Mouse (Mus musculus): ENCODE measurements at regions not wholly inside any gene's neighbourhood (a gene's known extent, or its start where the extent isn't known, plus 50 kb on each side); places are given as distances from the start of the nearest gene placed in this dataset.
"Not testable (repeated sequence)": the region's sequence is repeated elsewhere in the genome, so short reads cannot be mapped to it uniquely, and the experiment has no call there.

DNA sequence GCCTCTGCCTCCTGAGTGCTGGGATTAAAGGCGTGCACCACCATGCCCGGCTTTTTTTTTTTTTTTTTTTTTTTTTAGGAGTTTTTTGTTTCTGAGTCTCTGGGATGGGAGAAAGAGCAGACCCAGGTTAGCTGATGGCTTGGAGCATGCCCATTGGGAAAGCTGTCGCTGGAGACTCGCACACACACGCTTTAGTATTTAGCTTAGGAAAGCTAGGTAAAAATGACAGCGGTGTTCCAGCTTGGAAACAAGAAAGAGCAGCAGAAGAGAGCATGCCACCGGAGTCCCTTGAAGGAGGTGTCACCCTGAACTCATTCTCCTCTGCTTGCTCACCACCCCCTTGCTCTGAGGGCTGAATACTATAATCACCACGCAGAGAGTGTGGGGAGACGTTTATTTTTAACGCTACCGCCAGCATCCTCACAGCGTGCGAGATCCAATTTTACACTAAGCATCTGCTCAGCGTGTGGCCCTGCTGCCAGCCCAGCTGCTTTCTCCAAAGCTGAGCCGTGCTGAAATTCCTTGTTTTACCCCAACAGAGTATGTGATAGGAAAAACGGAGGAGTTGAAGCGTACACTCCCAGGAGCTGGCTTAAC, 95.9 kb upstream of the Map3k1 start:
- DNase-seq (ENCODE audit: low spot score in 2 of 2) = peak; percentile 82 to 89

DNA sequence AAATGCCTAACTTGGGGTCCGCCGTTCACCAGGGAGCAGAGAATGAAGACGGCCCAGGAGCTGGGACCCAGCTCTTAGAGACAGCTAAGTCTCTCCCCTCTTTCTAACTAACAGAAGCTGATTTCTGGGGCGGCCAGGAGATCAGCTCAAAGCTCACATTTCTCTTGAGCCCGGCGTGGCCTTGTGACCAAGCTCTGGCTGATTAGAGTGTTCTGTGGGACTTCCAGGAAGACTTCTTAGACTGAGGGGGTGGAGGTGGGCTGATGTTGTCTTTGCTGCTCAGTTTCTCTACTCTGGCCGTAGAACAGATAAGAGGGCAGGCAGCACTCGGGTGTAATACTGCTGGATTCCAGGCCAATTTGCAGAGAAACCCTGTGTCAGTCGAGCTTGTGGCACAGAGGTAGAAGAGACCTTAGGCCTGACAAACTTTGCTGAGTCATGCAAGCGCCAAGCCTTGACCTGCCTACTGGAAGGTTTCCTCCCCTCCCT, 96.5 kb upstream of the Map3k1 start:
- no peak for DNase-seq (ENCODE audit: low spot score in 2 of 2)

DNA sequence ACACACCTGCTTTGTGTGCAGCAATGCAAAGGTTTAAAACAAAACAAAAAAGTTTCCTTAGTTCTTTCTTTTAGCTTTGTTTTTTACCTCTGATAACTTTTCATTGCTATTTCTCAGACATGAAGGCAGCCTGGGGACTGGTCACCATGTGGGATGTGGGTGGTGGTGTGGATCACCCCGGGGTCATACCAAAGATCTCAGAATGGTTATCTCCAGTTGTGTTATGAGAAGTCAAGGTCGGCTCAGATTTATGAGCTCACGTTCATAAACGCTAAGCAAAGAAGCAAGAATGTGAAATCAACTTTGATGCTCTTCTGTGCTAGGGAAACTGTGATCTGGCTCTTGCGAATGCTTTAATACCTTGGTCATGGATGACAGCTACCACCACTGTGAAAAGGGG, 102.3 kb upstream of the Map3k1 start:
- no peak for DNase-seq (ENCODE audit: low spot score in 2 of 2)

DNA sequence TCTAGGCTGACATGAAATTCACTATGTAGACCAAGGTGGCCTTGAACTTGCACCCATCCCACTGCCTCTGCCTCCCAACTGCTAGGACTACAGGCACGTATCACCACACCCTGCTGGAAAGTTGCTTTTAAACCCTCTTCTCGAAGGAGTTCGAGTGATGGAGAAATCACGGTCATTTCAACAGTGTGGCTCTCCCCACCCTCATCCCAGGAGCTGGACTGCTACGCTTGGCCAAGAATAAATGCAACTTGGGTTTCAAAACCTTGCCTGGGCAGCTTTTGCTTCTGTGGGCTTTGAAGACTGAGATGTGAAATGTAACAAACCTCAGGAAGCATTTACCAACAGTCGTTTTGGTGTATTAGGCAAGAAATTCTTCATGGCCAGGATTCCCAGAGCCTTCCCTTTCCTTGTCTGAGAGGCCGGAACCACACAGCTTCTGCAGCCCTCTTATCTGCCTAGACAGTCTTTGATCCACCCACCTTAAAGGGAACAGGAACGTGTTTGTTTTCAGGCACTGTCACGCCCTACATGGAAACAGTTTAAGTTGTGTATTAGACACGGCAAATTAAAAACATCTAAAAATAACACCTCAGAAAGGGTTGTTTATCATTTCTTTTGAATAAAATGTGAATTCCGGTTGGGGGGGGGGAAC, 103.0 kb upstream of the Map3k1 start:
- DNase-seq (ENCODE audit: low spot score in 2 of 2) = no peak

DNA sequence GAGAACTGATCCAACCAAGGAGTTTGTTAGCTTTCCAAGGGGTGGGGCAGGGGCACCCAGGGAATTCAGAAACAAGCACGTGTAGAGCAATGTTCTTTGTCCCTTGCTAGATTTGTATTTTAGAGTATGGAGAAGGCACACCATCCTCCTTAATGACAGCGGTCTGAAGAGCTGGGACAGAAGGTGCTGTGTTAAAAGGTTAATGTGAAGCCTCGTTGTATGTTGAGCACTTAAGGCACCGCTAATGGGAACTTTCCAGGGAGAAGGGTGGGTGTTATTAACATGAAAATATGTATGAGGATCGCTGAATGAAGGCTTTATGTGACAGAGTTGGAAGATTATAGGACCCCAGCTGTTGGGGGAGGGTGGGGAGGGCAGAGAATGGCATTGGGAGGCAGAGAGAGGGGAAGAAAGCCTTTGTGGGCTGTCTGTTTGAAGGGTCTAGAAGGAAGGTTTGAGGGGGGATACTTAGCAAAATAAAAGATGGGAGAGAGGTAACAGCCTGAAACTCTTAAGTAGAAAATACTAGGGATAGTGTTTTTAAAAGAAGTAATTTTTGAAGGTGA, 105.6 kb upstream of the Map3k1 start:
- DNase-seq (ENCODE audit: low spot score in 2 of 2) = no peak

DNA sequence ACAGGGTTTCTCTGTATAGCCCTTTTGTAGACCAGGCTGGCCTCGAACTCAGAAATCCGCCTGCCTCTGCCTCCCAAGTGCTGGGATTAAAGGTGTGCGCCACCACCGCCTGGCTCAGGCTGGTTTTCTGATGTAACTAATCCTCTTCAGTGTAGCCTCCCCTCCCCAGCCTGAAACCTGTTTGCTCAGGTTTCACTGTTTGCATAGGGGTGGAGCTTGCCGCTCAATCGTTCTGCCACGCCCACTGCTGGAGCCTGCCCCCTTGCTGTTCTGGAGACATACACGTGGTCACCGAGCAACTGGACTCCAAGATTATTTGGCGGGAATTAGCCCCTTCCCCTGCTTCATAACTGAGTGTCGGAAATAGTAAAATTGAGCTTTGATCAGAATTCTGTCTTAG, 110.6 kb upstream of the Map3k1 start:
- not testable (repeated sequence) for DNase-seq (ENCODE audit: low spot score in 2 of 2)

DNA sequence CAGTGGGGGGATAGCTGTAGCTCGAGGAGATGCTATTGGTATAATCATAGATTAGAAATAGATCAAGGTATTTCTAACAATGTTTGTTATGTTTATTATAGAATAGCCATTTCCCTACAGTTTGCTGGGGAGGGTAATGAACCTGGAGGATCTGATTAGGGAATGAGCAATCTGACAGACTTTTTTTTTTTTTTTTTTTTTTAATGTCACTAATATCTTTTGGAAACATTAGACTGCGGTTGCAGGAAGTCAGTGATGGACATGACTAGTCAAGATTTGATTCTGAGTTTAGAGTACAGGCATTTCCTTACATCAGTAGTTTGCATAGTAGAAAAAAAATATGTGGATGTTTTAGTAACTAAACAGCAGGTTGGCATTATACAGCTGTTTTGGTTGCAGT, 111.7 kb upstream of the Map3k1 start:
- no peak for DNase-seq (ENCODE audit: low spot score in 2 of 2)

DNA sequence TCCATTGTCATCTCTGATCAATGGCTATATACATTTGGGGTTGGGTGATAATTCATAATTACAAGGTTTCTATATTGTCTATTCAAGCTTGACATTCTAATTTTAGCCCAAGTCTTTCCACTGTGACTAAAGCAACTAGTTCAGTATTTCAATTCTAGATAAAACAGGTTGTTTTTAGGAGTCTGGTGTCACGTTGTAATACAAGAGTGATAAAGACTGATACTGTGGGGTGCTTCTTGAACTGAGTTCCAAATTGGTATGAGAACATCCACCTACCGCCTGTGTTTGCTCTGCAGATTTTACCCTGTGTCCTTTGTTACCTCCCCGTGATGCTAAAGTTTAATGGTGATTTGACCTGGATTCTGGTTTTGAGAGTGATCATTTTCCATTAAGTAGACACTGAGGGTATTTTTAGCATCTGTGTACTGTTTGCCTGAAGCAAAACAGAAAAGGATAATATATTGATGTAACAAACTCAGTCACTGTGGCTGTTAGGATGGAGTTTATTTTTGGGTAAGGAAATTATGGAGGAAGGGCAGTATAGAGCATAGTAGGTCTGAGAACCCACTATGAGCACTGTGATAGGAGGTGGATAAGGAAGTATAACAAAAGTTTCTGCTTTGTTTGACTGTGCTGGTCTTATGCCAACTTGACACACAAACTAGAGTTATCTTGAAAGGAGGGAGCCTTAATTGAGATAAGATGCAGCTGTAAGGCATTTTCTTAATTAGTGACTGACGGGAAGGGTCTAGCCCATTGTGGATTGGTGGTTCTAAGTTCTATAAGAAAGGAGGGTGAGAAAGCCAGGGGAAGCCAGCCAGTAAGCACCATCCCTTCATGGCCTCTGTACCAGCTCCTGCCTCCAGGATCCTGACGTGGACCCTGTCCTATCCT, 112.6 kb upstream of the Map3k1 start:
- DNase-seq (ENCODE audit: low spot score in 2 of 2) = no peak

DNA sequence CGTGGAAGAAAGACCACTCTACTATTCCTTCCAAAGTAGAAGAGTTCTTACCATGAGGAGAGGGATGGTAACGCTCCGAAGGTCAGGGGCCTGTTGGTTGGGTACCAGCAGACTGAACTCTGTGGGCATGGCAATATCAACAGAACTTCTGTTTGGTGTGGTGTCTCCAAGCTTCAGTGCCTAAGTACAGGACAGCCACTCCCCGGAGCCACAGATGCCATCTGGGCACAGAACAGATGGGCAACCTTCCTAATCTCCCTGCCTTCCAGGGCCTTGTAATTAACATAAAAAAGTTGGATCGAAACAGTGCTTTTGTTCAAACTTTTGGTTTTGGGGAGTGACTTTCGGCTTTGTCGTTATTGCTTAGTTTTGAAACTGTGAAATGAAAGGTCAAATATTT, 116.6 kb upstream of the Map3k1 start:
- DNase-seq (ENCODE audit: low spot score in 2 of 2) = no peak

DNA sequence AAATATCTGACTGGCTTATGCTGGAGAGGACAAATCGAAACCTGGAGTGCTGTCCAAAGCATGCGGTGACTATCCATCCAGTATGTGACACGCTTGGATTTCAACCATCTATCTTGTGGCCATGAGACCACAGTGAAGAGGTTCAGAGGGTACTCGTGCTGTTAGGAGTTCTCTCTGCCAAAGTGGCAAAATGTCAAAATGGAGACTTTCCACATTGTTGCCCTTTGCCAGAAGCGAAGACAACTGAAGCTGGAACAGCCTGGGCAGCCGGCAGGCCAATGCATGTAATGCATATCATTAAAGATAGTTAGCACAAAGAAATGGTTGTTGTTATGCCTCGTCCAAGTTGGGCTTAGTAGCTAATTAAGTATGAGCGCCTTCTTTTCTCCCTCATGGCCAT, 118.0 kb upstream of the Map3k1 start:
- DNase-seq (ENCODE audit: low spot score in 2 of 2) = no peak

DNA sequence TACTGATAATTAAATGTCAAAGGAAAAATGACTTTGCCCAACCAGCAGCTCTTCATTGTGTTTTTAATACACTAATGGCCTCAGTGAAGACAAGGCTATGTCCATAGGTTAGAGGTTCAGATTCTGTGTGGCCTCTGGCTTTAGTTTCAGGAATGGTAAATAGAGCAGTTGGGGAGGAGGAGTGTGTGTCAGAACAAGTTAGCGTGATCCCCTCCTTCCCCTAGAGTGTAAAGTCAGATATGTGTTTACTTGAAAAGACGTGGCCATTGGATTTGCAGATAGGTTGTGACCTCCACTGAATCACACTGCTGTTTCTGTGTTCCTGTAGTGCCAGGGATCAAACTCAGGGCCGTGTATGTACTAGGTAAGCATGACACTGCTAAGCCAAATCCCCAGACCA, 118.7 kb upstream of the Map3k1 start:
- DNase-seq (ENCODE audit: low spot score in 2 of 2) = no peak

DNA sequence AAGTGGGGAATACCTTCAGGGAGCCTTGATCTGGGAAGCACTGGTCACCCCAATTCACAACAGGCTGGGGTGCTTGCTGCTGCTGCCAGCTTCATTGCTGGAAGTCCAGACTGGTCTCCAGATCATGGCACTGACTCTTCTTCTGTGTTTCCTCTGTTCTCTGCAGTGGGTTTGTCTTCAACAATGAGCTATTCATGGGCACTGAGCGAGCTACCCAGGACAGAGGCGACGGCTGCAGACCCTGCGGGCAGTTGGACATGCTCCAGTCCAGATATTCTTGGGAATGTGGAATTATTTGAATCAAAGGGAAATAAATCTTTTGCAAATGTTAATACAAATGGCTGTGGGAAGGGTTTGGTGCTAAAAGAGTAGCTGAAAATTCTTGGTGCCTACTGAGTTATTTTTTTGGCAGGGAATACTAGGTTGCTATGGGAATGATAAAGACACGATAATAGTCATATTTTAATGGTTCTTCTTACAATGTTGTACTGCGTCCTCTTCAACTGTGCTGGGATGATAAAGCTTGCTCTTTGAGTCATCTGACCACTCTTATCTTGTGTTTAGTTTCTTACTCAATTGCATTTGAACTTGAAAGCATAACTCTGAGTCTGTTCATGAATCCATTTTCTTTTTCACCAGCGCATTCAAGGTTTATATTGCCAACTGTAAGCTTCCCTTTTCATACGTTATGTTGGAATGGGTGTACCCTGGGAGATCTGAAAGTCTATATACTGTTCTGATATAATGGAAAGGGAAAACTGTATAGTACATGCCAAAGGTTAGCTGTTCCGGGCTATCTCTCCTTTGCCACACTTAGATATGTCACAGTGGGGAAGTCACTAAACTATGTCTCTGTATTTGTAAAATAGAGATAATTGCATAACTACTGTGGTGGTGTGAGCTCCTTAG, 120.1 kb upstream of the Map3k1 start:
- DNase-seq (ENCODE audit: low spot score in 2 of 2) = no peak

DNA sequence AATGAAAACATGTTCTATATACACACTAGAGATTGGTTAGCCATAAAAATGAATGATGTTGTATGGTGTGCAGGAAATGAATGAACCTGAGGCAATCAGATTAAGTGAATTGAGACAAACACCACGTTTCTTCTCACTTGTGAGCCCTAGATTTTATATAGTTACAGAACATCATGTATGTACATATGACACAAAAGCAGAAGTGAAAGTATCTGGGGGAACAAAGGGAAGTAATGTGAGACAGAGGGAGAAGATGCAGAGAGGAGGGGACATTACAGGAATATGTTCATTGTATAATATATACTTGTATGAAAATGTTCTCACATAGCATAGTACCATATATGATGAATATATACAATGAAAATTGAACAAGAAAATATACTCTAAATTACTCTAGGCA, 121.1 kb upstream of the Map3k1 start:
- DNase-seq (ENCODE audit: low spot score in 2 of 2) = no peak

DNA sequence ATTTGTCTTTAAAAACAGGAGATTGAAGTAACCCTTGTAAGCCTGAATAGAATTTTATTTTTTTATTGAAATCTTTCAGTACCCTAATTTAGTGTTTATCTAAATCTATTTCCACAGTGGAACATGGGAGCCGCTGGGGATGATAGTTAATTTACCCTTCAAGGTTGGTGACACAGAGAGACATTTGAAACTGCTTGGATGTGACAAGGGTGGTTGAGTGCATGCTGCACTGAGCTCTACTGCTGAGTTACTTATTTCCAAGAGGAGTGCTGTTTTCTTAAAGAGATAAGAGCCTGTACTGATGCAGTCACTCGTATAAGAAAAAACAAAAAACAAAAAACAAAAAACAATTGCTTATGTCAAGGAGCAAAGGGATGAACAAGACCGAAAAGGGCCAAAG, 123.7 kb upstream of the Map3k1 start:
- DNase-seq (ENCODE audit: low spot score in 2 of 2) = no peak

DNA sequence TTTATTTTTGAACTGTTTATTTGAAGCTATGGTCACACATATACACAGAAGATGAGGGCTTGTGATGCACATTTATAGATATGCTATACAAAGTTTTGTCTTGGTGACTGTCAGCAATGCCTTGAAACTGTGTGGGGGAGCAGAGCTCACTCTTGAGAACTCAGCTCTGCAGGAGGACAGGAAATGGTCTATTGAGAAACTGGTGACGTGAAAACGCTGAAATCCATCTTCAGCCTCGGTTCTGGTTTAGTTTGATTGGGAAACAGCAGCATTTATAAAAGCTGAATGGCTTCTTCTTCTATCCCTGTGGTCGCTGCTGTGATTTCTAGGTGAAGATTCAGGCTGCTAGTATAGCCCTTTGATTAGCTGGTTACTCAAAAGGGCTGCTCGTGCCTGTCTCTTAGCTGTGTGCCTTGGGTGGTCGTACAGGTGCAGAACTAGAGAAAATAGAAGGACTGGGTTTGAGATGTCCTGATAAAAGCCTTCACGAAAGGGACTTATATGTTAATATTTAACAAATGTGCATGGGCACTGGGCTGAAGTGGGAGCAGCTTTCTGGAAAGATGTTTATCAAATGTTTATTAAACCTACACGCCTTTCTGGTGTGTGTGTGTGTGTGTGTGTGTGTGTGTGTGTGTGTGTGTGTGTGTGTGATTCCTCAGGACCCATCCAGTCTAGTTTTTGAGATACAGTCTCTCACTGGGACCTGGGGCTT, 124.9 kb upstream of the Map3k1 start:
- DNase-seq (ENCODE audit: low spot score in 2 of 2) = no peak

DNA sequence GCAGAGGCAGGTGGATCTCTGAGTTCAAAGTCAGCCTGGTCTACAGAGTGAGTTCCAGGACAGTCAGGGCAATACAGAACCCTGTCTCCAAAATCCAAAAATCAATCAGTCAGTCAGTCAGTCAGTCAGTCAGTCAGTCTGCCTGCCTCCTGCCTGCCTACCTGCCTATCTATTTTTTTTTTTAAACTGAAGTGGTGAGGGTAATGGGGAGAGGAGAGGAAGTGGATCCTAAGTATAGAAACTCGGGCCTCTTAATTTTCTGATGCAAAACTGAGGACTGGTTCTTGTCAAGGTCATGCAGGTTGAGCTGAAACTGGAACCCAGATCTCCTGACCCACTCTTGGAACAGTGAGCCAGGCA, 126.9 kb upstream of the Map3k1 start:
- no peak for DNase-seq (ENCODE audit: low spot score in 2 of 2)

DNA sequence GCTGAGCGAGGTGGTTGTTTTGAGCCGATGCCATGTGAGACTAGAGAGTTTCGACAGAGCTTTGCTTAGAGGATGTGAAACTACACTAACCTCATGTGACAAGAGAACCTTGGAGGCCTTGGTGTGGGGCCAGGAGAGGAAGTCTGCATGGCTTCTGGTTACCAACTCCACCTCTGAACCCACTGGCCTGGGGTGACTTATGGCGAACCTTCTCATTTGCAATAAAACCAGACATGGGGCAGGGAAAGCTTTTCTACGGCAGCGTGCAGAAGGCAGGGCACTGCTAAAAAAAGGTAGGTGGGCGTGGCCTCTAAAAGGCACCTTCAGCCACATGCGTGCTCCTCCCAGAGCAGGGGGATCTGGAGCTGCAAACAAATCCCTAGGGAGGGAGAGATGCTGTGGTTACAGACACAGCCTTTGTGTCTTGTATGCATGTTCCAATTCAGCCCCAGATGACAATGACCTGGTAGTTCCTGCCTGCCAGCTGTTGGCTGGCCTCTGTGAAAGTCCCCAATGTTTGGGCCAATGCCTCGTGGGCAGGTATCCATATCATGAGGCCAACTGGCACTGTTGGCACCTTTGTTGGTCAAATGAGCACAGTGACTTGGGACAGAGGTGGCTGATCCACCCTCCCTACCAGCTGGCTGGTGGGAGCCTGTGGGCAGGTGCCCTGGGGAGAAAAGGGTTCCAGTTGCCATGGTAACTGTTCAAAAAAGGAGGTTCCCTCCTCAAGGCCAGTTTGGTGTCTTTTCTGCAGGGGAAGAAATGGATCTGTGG, 127.5 kb upstream of the Map3k1 start:
- peak in 1 of 2 experiments; percentile 47 for DNase-seq (ENCODE audit: low spot score in 2 of 2)

DNA sequence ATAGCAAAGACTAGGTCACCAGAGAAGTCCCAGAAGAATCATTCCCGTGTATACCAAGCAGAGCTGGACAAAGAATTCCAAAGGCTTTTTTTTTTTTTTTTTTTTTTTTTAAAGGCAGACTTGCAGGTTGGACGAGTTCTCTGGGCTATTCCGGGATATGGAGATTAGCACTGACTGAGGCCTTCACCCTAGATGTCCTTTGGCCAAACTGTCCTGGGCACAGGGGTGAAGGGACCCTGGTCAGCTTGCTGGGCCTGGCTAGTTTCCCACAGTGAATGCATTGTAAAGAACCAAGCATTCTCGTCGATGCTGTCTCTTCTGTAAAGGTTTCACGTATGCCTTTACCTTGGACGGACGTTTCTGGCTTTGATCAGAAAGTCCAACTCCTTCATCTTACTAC, 128.2 kb upstream of the Map3k1 start:
- DNase-seq (ENCODE audit: low spot score in 2 of 2) = no peak

DNA sequence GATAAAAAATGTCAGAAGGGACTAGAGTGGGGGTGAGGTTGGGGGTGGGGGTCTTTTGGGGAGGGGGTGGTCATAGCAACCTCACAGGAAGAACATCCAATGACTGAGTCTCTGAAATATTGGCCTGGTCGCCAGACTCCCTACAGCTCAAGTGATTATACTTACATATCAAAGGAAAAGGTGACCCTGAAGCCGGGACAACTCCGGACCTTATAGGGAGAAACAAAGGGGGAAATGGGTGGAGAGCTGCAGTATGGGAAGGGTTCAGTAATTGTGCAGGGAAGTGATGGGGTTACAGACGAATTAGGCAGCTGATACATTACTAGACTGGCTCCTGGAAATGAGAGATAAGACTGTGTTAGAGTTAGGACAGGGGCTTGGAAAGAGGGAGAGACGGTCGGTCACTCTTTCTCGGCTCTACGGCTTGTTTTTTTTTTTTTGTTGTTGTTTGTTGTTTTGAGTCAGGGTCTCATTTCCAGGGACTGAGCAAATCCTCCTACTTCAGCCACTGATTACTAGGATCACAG, 130.2 kb upstream of the Map3k1 start:
- DNase-seq (ENCODE audit: low spot score in 2 of 2) = no peak
